Mouse (Mus musculus): ENCODE measurements around the gene Rab3a. TPM values are rescaled to one million over a fixed set of nuclear protein-coding genes. Genes with fewer than 3 reads are reported as not detected.

Gene Rab3a
- total RNA-seq, 2 experiments from 2014 or later: 52.4 to 60.4 TPM

DNA sequence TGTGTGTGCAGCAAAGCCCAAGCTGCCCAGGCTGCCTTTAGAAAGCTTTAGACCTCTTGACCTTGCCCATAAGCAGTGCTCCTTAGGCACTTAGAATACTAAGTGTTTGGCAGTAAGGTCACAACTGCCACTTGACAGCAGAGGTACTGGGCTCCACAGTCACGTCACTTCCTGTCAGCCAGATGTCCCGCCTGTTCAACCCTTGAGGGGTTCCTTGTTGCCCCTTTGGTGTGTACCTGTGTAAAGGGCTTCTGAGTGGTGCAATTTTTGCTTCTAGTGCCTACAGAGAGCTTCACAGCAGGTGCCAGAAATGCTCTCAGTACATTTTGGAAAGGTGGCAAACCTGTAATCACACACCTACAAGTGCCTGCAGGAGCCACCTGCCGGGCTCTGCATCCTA, 16.3 kb upstream of the Rab3a start:
- DNase-seq (ENCODE audit: low spot score in 2 of 2): no peak

DNA sequence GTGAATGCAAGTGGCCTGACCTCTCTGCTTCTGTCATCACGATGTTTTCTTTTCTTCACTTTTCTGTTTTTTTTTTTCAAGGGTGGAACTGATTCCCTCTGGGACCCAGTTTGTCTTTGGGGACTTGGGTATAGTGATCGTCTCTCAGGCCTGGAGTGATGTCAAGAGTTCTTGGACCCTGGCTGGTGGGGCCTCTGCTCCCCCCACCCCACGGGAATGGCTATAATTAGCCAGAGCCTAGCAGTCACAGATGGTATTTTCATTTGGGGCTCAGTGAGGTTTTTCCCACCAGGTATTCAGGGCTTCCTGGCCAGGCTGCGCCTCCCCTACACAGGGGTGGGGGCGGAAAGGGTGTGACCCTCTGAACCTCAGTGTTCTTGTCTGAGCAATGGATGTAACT, 12.8 kb upstream of the Rab3a start:
- DNase-seq (ENCODE audit: low spot score in 2 of 2): no peak

DNA sequence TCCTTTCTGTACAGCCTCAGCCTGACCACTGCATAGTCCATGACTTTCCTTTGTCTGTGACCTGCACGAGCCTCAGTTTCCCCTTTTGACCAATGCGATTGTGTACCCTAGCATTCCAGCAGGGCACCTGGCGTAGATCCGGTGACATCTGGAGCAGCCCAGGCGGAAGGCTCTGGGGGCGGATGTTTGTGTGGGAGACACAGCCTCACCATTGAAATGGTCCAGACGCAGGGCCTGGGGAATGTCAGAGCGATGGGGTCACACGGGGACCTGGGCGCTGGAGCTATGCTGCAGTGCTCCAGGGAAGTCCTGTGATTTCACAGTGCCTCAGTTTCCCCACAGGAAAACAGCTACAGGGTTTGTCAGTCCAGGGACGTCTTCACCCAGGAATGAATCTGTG, 12.3 kb upstream of the Rab3a start:
- no peak for DNase-seq (ENCODE audit: low spot score in 2 of 2)

DNA sequence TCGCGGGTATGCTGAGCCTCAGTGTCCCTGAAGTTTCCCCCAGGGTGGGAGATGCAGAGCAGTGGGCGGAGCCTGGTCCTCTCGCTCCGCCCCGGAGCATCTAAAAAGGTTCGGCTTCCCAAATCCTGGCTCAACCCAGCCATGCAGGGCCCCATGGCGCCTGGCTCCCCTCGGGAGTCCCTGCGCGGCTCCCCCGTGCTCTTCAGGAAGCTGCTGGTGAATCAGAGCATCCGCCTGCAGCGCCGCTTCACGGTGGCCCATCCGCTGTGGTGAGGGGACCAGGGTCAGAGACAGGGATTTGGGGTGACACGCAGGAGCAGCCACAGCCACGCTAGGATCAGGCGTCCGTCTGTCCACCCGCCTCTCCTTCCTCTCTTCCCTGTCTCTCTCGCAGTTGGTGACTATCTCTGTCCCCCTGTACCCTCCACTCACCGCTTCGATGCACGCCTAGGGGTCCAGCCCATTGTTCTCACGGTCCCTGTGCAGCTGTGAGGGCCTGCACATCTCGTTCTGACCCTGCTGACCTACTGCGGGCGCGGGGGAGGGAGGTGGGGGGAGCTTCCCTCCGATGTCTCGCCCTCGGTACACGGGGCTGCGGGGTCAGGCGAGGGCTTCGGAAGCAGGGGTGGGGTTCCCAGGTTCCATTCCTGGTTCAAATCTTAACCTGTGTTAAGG, 11.4 kb upstream of the Rab3a start:
- DNase-seq (ENCODE audit: low spot score in 2 of 2): no peak

DNA sequence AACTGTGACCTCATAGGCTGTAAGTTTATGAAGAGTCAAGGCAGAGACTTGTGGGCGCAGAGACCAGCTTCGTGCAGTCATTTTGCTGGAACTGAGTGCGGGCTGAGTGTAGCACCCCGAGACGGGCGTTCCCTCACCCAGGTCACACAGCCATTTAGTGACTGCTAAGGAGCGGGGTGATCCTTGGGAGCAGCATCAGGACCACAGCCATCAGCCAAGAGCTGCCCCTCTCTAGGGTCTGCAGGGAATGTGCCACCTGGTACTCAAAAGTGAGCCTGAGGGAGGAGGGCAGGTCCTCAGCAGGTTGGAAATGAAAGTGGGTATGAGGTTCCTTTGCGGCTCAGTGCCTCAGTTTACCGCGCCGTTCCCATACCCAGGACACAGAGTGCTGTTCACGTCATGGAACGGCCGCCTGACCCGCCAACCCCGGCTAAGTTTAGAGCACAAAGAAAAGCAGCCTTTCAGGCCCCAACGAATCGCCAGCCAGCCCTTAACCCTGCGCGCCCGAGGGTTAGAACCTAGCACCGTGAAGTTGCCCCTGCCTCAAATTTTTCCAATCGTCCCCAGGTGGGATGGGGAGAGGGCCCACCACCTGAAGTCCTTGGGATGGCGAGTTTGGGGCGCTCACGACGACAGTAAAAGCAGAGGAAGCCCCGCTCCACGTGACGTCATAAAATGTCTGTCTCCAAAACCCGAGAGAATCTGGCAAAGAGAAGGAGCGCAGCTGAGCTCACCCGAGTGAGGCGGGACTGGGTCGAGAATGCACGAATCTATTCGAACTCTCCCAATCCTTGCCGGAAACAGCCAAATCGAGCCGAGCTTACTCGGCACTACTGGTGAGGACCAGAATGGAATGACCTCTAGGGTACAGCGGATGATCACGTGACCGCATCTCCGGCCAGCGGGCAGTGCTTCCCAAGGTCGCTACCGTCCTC, 10.6 kb upstream of the Rab3a start:
- DNase-seq (ENCODE audit: low spot score in 2 of 2): peak; percentile 55 to 60

DNA sequence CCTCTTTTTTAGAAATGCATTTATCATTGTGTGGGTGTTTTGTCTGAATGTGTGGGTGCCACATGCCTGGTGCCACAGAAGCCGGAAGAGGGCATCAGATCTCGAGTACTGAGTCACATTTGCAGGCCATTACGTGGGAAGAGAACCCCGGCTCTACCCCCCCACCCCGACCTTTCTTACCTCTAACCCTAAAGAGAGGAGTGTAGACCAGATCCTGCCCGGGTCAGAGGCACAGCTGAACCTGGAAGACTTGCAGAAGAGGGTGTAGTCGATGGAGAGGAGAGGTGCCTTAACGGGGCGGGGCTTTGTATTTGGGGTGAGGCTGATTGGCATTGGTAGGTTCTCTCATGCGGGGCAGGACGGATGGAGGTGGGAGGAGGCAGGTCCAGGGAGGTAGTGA, 9.7 kb upstream of the Rab3a start:
- DNase-seq (ENCODE audit: low spot score in 2 of 2): no peak

DNA sequence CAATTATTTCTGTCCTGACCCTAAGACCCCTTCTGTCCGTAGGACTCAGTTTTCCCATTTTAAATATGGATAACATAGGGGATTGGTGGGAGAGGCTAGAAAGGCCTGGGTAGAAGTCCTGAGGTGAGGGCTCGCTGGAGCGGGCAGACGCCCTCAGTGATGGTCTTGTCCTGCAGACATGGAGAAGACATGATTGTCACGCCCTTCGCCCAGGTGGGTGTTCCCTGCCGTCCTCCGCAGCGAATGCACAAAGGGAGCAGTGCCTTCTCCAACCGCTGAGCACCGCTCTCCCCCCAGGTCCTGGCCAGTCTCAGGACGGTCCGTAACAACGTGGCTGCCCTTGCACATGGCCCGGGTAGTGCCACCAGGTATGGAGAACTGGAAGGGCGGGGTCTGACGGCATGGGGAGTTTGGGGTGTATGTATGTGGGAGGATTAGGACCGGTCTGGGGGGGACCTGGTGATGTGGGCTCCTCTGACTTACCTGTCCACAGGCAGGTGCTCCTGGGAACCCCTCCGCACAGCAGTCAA, 8.7 kb upstream of the Rab3a start:
- DNase-seq (ENCODE audit: low spot score in 2 of 2): no peak

DNA sequence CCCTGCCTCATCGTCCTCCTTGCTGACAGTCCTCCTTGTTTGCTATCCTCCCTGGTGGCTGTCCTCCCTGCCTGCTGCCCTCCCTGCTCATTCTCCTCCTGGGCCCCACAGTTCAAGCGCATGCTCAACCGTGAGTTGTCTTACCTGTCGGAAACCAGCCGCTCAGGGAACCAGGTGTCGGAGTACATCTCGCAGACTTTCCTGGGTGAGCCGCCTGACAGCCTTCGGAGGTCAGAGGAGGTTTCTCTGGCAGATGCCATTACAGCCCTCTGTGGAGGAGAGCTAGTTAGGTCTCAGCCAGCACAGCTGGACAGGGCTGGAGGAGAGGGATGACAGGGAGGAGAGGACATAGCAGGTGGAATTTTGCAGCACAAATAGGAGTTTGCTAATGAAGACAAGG, 7.8 kb upstream of the Rab3a start:
- no peak for DNase-seq (ENCODE audit: low spot score in 2 of 2)

DNA sequence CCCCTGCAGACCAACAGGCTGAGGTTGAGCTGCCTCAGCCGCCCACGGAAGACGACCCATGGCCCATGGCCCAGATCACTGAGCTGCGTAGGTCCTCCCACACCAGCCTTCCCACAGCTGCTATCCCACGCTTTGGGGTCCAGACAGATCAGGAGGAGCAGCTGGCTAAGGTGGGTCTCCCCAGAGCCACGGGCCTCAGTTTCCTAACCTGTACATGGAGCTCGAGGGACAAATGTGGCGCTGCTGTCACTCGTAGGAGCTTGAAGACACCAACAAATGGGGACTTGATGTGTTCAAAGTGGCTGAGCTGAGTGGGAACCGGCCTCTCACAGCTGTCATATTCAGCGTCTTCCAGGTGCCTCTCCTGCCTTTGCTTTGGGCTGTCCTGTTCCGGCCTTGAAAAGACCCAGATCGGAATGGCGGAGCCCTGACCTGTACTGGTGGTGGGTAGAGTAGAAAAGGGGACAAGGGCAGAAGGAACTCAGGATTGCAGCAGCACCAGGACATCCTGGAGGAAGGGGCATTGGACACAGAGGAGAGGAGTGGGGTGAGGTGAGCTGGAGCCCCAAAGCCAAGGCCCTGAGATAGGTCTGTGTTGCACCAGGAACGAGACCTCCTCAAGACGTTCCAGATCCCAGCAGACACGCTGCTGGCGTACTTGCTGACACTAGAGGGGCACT, 7.1 kb upstream of the Rab3a start:
- DNase-seq (ENCODE audit: low spot score in 2 of 2): no peak

DNA sequence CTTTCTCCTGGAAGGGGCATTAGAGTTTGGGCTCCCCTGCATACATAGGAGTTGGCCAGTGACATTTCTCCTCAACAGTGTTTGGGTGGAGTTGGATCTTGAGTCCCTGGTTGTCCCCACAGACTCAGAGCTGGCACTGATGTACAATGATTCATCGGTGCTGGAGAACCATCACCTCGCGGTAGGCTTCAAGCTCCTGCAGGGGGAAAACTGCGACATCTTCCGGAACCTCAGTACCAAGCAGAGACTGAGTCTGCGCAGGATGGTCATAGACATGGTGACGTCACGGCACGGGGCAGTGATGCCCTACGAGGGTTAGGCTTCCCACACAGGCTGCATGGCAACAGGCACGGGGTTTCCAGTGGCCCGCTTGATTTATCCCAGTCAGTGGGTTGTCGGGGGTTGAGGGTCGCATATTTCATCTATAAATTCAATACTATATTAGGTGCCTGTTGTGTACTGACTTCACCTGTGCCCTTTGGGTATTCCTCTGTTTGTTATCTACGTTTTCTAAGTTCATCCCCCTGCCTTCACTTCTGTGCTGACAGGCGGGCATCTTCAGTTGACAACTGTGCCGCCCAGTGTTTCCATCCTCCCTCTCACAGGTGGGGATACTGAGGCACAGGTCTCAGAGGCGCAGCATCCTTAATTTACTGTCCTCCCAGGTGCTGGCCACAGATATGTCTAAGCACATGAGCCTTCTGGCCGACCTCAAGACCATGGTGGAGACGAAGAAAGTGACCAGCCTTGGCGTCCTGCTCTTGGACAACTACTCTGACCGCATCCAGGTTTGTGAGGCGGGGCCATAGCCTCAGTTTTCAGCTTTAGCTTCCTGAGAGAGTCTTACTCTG, 6.0 kb upstream of the Rab3a start:
- DNase-seq (ENCODE audit: low spot score in 2 of 2): no peak

DNA sequence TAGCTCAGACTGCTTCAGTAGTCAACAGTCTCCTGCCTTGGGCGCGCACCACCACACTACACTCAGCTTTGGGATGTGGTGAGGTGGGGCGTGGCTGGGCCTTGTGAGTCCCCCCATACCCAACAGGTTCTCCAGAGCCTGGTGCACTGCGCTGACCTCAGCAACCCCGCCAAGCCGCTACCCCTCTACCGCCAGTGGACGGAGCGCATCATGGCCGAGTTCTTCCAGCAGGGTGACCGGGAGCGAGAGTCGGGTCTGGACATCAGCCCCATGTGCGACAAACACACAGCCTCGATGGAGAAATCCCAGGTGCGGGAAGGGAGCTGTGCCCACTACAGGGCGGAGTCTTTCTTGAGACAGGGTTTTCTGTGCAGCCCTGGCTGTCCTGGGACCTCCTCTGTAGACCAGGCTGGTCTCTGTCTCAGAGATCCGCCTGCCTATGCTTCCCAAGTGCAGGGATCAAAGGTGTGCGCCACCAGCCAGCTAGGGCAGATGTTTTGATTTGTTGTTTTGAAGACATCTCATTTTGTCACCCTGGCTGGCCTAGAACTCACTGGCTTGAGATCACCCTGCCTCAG, 5.3 kb upstream of the Rab3a start:
- no peak for DNase-seq (ENCODE audit: low spot score in 2 of 2)

DNA sequence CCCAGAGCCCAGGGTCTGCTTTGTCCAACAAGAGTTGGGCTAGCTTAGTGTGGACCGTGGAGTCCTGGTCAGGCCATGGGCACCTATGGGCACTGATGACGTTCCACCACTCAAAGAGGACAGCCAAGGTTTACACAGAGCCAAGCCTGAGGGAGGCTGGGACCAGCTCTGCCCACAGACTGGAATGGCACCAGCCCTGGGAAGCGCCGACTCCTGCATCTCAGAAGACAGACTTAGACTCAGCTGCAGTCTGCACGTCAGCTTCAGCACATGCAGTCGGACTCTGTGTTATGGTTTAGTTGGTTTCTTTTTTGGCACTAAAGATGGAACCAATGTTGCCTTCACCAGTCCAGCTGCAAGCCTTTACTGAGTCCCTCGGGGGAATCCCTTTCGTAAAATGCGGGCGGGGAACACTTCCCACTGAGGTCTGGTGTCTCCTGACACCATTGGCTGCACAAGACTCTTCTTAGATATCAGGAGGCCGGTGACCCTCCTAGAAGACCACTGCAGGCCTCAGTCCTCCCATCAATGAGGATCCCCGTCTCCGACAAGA, 4.3 kb upstream of the Rab3a start:
- no peak for DNase-seq (ENCODE audit: low spot score in 2 of 2)

DNA sequence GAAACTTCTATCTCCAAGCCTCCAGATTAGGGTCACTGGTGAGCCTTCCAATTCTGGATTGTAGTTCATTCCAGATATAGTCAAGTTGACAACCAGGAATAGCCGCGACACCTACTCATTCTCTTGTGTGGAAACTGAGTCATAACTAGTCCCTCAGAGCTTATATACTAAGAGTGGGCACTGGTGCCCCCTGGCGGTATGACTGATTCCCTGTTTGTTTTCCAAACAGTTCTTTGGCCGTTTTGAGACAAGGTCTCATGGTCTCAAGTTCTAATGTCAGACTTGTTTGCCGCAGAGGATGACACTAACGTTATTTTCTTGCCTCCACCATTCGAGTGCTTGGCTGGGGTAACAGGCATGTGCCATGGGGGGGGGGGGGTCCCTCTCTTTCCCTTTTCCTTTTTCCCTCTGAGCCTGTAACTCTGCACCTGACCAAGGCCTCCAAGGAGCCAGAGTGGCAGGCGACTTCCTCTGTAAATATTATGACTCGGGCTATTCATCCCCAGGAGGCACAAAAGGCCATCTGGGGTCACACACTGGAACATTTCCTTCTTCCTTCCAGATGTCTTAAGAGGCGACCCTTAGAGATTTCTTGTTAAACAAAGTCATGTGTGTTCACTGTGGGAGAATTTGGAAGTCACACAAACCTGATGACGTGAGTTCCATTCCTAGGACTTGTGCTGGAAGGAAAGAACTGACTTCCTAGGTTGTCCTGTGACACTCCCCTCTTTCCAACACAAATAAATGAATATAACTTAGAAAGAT, 2.3 kb upstream of the Rab3a start:
- DNase-seq (ENCODE audit: low spot score in 2 of 2): peak; percentile 72 to 80

DNA sequence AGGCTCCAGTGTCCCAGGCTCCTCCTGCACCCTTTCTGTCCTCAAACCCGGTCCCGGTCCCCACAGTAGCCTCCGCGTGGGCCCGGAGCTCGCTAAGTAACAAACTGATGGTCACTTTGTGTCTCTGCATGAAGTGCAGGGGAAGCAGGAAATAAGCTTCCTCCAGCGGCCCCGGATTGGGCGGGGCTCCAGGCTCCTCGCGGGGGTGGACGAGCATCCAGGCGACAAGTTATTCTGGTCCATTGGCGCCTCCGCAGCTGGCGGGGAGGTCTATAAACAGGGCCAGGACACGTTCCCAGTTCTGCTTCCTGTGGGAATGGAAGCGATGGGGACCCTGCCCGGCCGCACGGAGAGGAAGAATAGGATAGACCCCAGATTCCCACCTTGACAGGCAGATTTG, 1.3 kb upstream of the Rab3a start:
- DNase-seq (ENCODE audit: low spot score in 2 of 2): peak; percentile 44 to 80

DNA sequence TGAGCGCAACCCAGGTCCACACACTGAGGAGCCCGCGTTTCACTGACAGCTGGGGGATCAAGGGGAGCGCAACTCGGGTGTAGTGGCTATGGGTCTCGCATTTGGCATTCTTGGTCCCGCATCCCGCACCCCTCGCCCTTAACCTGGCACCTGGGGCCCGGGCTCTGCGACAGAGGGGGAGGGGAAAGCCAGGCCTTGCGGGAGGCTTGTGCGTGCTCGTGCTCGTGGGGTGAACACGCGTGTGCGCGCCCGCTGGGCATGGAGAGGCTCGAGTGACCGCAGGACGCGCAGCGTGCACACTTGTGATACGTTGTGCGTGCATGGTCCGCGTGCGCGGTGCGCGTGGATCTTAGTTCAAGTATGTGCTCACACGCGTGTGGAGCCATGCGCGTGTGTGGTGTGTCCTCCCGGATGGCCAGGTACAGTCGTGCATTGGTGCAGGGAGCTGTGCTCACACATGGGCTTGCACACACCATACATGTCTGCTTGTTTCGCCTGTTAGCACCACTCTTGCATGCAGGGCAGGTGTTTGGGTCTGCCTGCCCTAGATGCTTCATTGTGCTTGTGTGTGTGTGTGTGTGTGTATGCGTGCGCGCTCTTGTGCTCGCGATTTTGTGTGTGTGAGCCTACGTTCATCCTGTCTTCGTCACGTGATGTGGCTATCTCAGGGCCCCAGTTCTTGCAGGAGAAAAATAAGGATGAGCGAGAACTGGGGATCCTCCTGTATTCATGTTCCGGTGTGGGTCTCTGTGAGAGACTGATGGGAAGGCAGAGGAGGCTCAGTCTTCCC, 587 bp downstream of the Rab3a start:
- DNase-seq (ENCODE audit: low spot score in 2 of 2): peak; percentile 62 to 65

DNA sequence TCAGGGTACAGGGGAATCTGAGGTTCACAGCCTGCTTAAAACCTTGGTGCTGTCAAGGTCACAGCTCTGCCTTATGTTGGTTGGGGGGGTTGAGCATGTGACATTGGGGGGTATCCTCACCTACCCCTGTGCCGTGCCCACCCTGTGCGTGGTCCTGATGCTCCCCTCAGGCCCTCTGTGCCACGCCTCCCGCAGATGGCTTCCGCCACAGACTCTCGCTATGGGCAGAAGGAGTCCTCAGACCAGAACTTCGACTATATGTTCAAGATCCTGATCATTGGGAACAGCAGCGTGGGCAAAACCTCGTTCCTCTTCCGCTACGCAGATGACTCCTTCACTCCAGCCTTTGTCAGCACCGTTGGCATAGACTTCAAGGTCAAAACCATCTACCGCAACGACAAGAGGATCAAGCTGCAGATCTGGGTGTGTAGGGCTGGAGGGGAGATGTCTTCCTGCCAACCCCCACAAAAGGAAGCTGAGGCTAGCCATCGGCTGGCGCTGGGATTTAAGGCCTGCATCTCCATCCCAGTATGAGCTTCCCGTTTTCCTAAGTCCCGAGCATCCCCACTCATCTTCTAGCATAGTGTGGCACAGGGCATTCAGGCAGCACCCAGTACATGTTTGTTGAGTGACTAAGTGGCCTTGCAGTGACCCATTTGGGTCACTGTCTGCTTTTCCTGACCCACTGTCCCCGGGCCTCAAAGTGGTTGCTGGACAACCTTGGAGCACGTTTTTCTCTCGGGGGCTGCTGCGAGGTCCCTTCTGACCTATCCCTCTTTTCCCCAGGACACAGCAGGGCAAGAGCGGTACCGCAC, 1.4 kb downstream of the Rab3a start:
- peak; percentile 34 to 37 for DNase-seq (ENCODE audit: low spot score in 2 of 2)

DNA sequence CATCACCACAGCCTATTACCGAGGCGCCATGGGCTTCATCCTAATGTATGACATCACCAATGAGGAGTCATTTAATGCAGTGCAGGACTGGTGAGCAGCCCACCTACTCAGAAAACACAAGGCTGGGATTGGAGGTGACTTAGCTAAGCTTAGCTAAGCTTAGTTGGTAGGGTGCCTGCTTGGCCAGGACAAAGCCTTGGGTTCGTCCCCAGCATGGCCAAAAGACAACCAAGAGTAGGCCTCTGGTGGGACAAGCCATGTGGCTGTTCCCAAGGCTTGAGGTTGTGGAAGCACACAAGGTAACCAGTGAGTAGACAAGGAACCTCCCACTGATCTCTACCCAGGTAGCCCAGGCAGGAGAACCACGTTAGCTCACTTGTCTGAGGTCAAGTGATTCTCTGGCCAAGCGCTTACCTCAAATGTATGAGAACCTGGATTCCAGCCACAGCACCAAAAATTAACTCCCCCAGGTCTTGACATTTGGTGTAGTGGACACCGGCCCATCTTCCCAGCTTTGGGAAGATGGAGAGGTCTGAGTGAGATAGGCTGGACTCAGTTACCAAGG, 2.1 kb downstream of the Rab3a start:
- no peak for DNase-seq (ENCODE audit: low spot score in 2 of 2)
